Mouse (Mus musculus) heart, embryonic 14.5 days (tissue): ENCODE results near the gene Znrf3. TPM values are rescaled to one million over a fixed set of nuclear protein-coding genes. Genes with fewer than 3 reads are reported as not detected.
"Not testable (repeated sequence)": the region's sequence is repeated elsewhere in the genome, so short reads cannot be mapped to it uniquely, and the experiment has no call there.

Experiments used
- ATAC-seq: fragments of 200-750 bp; cut with Nextera tagmentation; 2 replicates; pipeline ENCODE4 v1.8.0; 2017; ENCODE audit warnings: low read depth, moderate TSS enrichment; ENCODE audit not compliant: insufficient number of reproducible peaks, insufficient read depth, low FRiP score
- H3K27ac ChIP-seq, 2 experiments: fragments of 200-500 bp in 1 of 2; fragments of 300-500 bp in 1 of 2; sonication (generic) in 1 of 2; replicated peaks in 1 of 2; 2 replicates each; pipeline ENCODE4 v1.5.1; 2012 to 2014; ENCODE audit warnings: low read depth in 2 of 2, low read length in 2 of 2, control low read depth in 1 of 2, mild to moderate bottlenecking in 1 of 2, mixed read lengths in 1 of 2; ENCODE audit not compliant: control insufficient read depth in 1 of 2, insufficient read depth in 1 of 2
- H3K27me3 ChIP-seq: fragments of 300-500 bp; sonication (generic); 2 replicates; pipeline ENCODE4 v1.6.1; 2014; ENCODE audit warnings: mild to moderate bottlenecking, low read length, control low read depth; ENCODE audit not compliant: control insufficient read depth, insufficient read depth
- H3K36me3 ChIP-seq: fragments of 300-500 bp; sonication (generic); 2 replicates; pipeline ENCODE4 v1.6.1; 2014; ENCODE audit warnings: mild to moderate bottlenecking, control low read depth, low read length, mixed read lengths; ENCODE audit not compliant: control insufficient read depth, insufficient read depth
- H3K4me1 ChIP-seq, 2 experiments: fragments of 200-500 bp in 1 of 2; fragments of 300-500 bp in 1 of 2; sonication (generic) in 1 of 2; 2 replicates each; pipeline ENCODE4 v1.6.1; 2012 to 2014; ENCODE audit warnings: low read length in 2 of 2, control low read depth in 1 of 2, mixed read lengths in 1 of 2; ENCODE audit not compliant: control insufficient read depth in 2 of 2, insufficient read depth in 2 of 2
- H3K4me2 ChIP-seq: fragments of 300-500 bp; sonication (generic); 2 replicates; pipeline ENCODE4 v1.6.1; 2014; ENCODE audit warnings: mild to moderate bottlenecking, low read length
- H3K4me3 ChIP-seq, 2 experiments: fragments of 200-500 bp in 1 of 2; fragments of 300-500 bp in 1 of 2; sonication (generic) in 1 of 2; 2 replicates each; pipeline ENCODE4 v1.5.1; 2012 to 2014; ENCODE audit warnings: low read length in 2 of 2, mild to moderate bottlenecking in 2 of 2, control low read depth in 1 of 2, low read depth in 1 of 2, moderate library complexity in 1 of 2; ENCODE audit not compliant: control insufficient read depth in 1 of 2, insufficient read depth in 1 of 2
- H3K9ac ChIP-seq: fragments of 300-500 bp; sonication (generic); 2 replicates; pipeline ENCODE4 v1.6.1; 2014; ENCODE audit warnings: mild to moderate bottlenecking, low read length
- H3K9me3 ChIP-seq: fragments of 300-500 bp; sonication (generic); 2 replicates; pipeline ENCODE4 v1.6.1; 2016; ENCODE audit warnings: low read length, control low read depth; ENCODE audit not compliant: control insufficient read depth
- WGBS: fragments of 180-500 bp; shearing (Covaris S2); extraction: QIAGEN DNeasy Blood & Tissue Kit; methylation state at CpG from one replicate; pipeline ENCODE4 v1.1.7; 2014; 5-methylcytosine and 5-hydroxymethylcytosine counted together
- polyA plus RNA-seq: library from polyadenylated mRNA; unstranded; fragments of >200 nt; fragmentation: Nextera tagmentation; extraction: Ambion mirVana; gene quantifications from 2 replicates; pipeline ENCODE4 v1.2.1, GENCODE M21; 2014

The Znrf3 gene
- polyA plus RNA-seq, 1 experiment from 2014 or later: 7.5 TPM

GRCm38 (mm10) chr11:5478831-5479230, 34.2 kb upstream of the Znrf3 start:
- no peaks in the 10 kb centered on the region for H3K36me3 ChIP-seq
- no peaks in the 10 kb centered on the region for H3K9me3 ChIP-seq
- H3K4me3 ChIP-seq: no peak overlapping the region
- H3K4me1 ChIP-seq: no peaks in the 10 kb centered on the region
- H3K27ac ChIP-seq: no peak overlapping the region
- no peak for ATAC-seq
- 77% methylated on average over 3 of the region's 3 CpGs for WGBS
- H3K9ac ChIP-seq: no peak overlapping the region
- H3K27me3 ChIP-seq: no peaks in the 10 kb centered on the region
- H3K4me2 ChIP-seq: no peak overlapping the region

- Histone ChIP-seq H3K4me3 (no peak overlapping the region), H3K27ac (no peak overlapping the region), H3K36me3 (no peaks in the 10 kb centered on the region), H3K9ac (no peak overlapping the region), H3K27me3 (no peaks in the 10 kb centered on the region), H3K9me3 (no peaks in the 10 kb centered on the region), H3K4me1 (no peaks in the 10 kb centered on the region), H3K4me2 (no peak overlapping the region)
- 63% methylated on average over 7 of the region's 7 CpGs for WGBS
- no peak for ATAC-seq
Measured at GRCm38 (mm10) chr11:5478193-5478592, 33.5 kb upstream of the Znrf3 start.

GRCm38 (mm10) chr11:5476806-5477205, 32.2 kb upstream of the Znrf3 start:
- no peak for ATAC-seq
- Histone ChIP-seq H3K4me3 (no peak overlapping the region), H3K4me1 (no peaks in the 10 kb centered on the region), H3K27me3 (no peaks in the 10 kb centered on the region), H3K9me3 (no peaks in the 10 kb centered on the region), H3K27ac (no peak overlapping the region), H3K4me2 (no peak overlapping the region), H3K9ac (no peak overlapping the region), H3K36me3 (no peaks in the 10 kb centered on the region)
- 89% methylated on average over 4 of the region's 4 CpGs for WGBS

GRCm38 (mm10) chr11:5475556-5476118, 31.0 kb upstream of the Znrf3 start:
- H3K4me2 ChIP-seq, H3K36me3 ChIP-seq, H3K9me3 ChIP-seq, H3K4me1 ChIP-seq, H3K27me3 ChIP-seq, H3K27ac ChIP-seq, ATAC-seq, H3K4me3 ChIP-seq, H3K9ac ChIP-seq: not testable (repeated sequence)
- no CpG with 5 or more reads among the region's 2 CpGs for WGBS

- 13% methylated on average over 5 of the region's 5 CpGs for WGBS
- Histone ChIP-seq H3K4me1 (no peaks in the 10 kb centered on the region), H3K4me3 (no peak overlapping the region), H3K9ac (no peak overlapping the region), H3K27me3 (no peaks in the 10 kb centered on the region), H3K4me2 (no peak overlapping the region), H3K9me3 (no peaks in the 10 kb centered on the region), H3K36me3 (no peaks in the 10 kb centered on the region), H3K27ac (no peak overlapping the region)
- ATAC-seq: no peak
Measured at GRCm38 (mm10) chr11:5474130-5474529, 29.5 kb upstream of the Znrf3 start.

GRCm38 (mm10) chr11:5470055-5470454, 25.4 kb upstream of the Znrf3 start:
- Histone ChIP-seq H3K27me3 (no peaks in the 10 kb centered on the region), H3K27ac (no peak overlapping the region), H3K9me3 (no peaks in the 10 kb centered on the region), H3K4me2 (no peak overlapping the region), H3K4me1 (no peaks in the 10 kb centered on the region), H3K36me3 (no peaks in the 10 kb centered on the region), H3K4me3 (no peak overlapping the region), H3K9ac (no peak overlapping the region)
- no peak for ATAC-seq
- WGBS: 83% methylated on average over 3 of the region's 3 CpGs

GRCm38 (mm10) chr11:5469084-5469483, 24.4 kb upstream of the Znrf3 start:
- 90% methylated on average over 3 of the region's 3 CpGs for WGBS
- no peak overlapping the region for H3K27ac ChIP-seq
- H3K36me3 ChIP-seq: no peaks in the 10 kb centered on the region
- no peaks in the 10 kb centered on the region for H3K27me3 ChIP-seq
- no peak overlapping the region for H3K4me2 ChIP-seq
- 0 out of 2 replicates have a peak, but pooled peaks cover under 1% of the 10 kb centered on the region for H3K9me3 ChIP-seq
- H3K4me1 ChIP-seq: no peaks in the 10 kb centered on the region
- no peak for ATAC-seq
- H3K4me3 ChIP-seq: no peak overlapping the region
- H3K9ac ChIP-seq: no peak overlapping the region

- H3K27me3 ChIP-seq: no peaks in the 10 kb centered on the region
- no peak overlapping the region for H3K4me3 ChIP-seq
- H3K4me1 ChIP-seq: no peaks in the 10 kb centered on the region
- H3K9me3 ChIP-seq: 0 out of 2 replicates have a peak, but pooled peaks cover 3% of the 10 kb centered on the region
- WGBS: 52% methylated on average over 2 of the region's 2 CpGs
- no peaks in the 10 kb centered on the region for H3K36me3 ChIP-seq
- H3K4me2 ChIP-seq: no peak overlapping the region
- H3K27ac ChIP-seq: no peak overlapping the region
- no peak for ATAC-seq
- H3K9ac ChIP-seq: no peak overlapping the region
Measured at GRCm38 (mm10) chr11:5468471-5468870, 23.8 kb upstream of the Znrf3 start.
